Mouse (Mus musculus): ENCODE results near the gene Mlkl. TPM values are rescaled to one million over a fixed set of nuclear protein-coding genes. Genes with fewer than 3 reads are reported as not detected.
A peak's percentile ranks its signal among the peaks of the same experiment; 100 is the strongest.

The Mlkl gene
- total RNA-seq (2021) = under 1 TPM; 0.58 to 0.87 TPM
- long read RNA-seq = 0 reads

- peak; percentile 10 to 21 for DNase-seq (ENCODE audit: low spot score in 2 of 2)
Observed at GRCm38 (mm10) chr8:111337890-111338347, at the start of gene Mlkl. TSS of gene Mlkl (minus strand) at chr8:111338177.

- DNase-seq (ENCODE audit: low spot score in 2 of 2) = no peak
Observed at GRCm38 (mm10) chr8:111385915-111386314, 47.9 kb upstream of the Mlkl start.

- DNase-seq (ENCODE audit: low spot score in 2 of 2) = no peak
Observed at GRCm38 (mm10) chr8:111384628-111385027, 46.7 kb upstream of the Mlkl start.

- DNase-seq (ENCODE audit: low spot score in 2 of 2) = peak in 1 of 2 experiments; percentile 17
Observed at GRCm38 (mm10) chr8:111375192-111375591, 37.2 kb upstream of the Mlkl start.

- DNase-seq (ENCODE audit: low spot score in 2 of 2) = no peak
Observed at GRCm38 (mm10) chr8:111369711-111370110, 31.7 kb upstream of the Mlkl start.

GRCm38 (mm10) chr8:111367350-111367749 is 29.4 kb upstream of the Mlkl start:
- no peak for DNase-seq (ENCODE audit: low spot score in 2 of 2)

- no peak for DNase-seq (ENCODE audit: low spot score in 2 of 2)
Observed at GRCm38 (mm10) chr8:111366610-111367234, 28.7 kb upstream of the Mlkl start.

GRCm38 (mm10) chr8:111363489-111363888 is 25.5 kb upstream of the Mlkl start:
- DNase-seq (ENCODE audit: low spot score in 2 of 2) = no peak

- no peak for DNase-seq (ENCODE audit: low spot score in 2 of 2)
Observed at GRCm38 (mm10) chr8:111360579-111361209, 22.7 kb upstream of the Mlkl start.

GRCm38 (mm10) chr8:111359936-111360335 is 22.0 kb upstream of the Mlkl start:
- no peak for DNase-seq (ENCODE audit: low spot score in 2 of 2)

- no peak for DNase-seq (ENCODE audit: low spot score in 2 of 2)
Observed at GRCm38 (mm10) chr8:111358905-111359304, 20.9 kb upstream of the Mlkl start.

- peak in 1 of 2 experiments; percentile 20 for DNase-seq (ENCODE audit: low spot score in 2 of 2)
Observed at GRCm38 (mm10) chr8:111357433-111357832, 19.5 kb upstream of the Mlkl start.

- DNase-seq (ENCODE audit: low spot score in 2 of 2) = peak; percentile 42 to 61
Observed at GRCm38 (mm10) chr8:111353497-111353896, 15.5 kb upstream of the Mlkl start.

- no peak for DNase-seq (ENCODE audit: low spot score in 2 of 2)
Observed at GRCm38 (mm10) chr8:111352289-111352688, 14.3 kb upstream of the Mlkl start.

GRCm38 (mm10) chr8:111350577-111350976 is 12.6 kb upstream of the Mlkl start:
- no peak for DNase-seq (ENCODE audit: low spot score in 2 of 2)

- peak; percentile 84 to 88 for DNase-seq (ENCODE audit: low spot score in 2 of 2)
Observed at GRCm38 (mm10) chr8:111343225-111343624, 5.2 kb upstream of the Mlkl start.

GRCm38 (mm10) chr8:111340186-111340585 is 2.2 kb upstream of the Mlkl start:
- no peak for DNase-seq (ENCODE audit: low spot score in 2 of 2)

- no peak for DNase-seq (ENCODE audit: low spot score in 2 of 2)
Observed at GRCm38 (mm10) chr8:111338370-111339208, 612 bp upstream of the Mlkl start.

GRCm38 (mm10) chr8:111337311-111337889 is 577 bp downstream of the Mlkl start:
- no peak for DNase-seq (ENCODE audit: low spot score in 2 of 2)

- no peak for DNase-seq (ENCODE audit: low spot score in 2 of 2)
Observed at GRCm38 (mm10) chr8:111336692-111337091, 1.3 kb downstream of the Mlkl start.

GRCm38 (mm10) chr8:111325222-111325790 is 12.7 kb downstream of the Mlkl start:
- no peak for DNase-seq (ENCODE audit: low spot score in 2 of 2)
